8 mouse cellular contexts compared by ENCODE assay signal in genomic region chr14:55029034-55029698, GRCm38 (mm10). TPM values are rescaled to one million over a fixed set of nuclear protein-coding genes. Genes with fewer than 3 reads are reported as not detected.
DNase-seq lines count a peak whose midpoint lies in the region; ATAC-seq and TF ChIP-seq lines count a peak whose summit lies in the region.

No protein-coding gene starts in this region.

- TF ChIP-seq CTCF in testis, adult 2 months (IDR thresholded peaks at IDR 0.05; ENCODE audit: control insufficient read depth, insufficient read depth, insufficient replicate concordance, low read depth, low read length) = peak; percentile 72; the same call in 1 of the 2 replicates

- no peaks in the 10 kb centered on the region for H3K9me3 ChIP-seq in hindbrain, embryonic 13.5 days
- no peaks in the 10 kb centered on the region for H3K9me3 ChIP-seq in midbrain, embryonic 14.5 days (ENCODE audit: control insufficient read depth, low read length)

- WGBS in hindbrain, embryonic 13.5 days = 4% methylated on average over 11 of the region's 11 CpGs
- WGBS in midbrain, embryonic 14.5 days = 3% methylated on average over 11 of the region's 11 CpGs

- peaks cover 11% of the 10 kb centered on the region for H3K4me1 ChIP-seq in testis, adult 2 months (ENCODE audit: control insufficient read depth, insufficient read depth, low read length)
- peaks cover 56% of the 10 kb centered on the region for H3K4me1 ChIP-seq in hindbrain, embryonic 13.5 days (replicated peaks)
- peaks cover 41% of the 10 kb centered on the region for H3K4me1 ChIP-seq in midbrain, embryonic 14.5 days (ENCODE audit: control insufficient read depth, insufficient read depth, low read length)

- H3K27ac ChIP-seq in testis, adult 2 months (ENCODE audit: control insufficient read depth, insufficient read depth, low read depth, low read length) = no peak overlapping the region
- H3K27ac ChIP-seq in hindbrain, embryonic 13.5 days = peak overlapping the region; percentile 96
- peak overlapping the region; percentile 96 for H3K27ac ChIP-seq in midbrain, embryonic 14.5 days (replicated peaks; ENCODE audit: low read depth, low read length)

- H3K4me3 ChIP-seq in testis, adult 2 months (ENCODE audit: control insufficient read depth, low read depth, low read length) = no peak overlapping the region
- H3K4me3 ChIP-seq in hindbrain, embryonic 13.5 days = no peak overlapping the region
- H3K4me3 ChIP-seq in midbrain, embryonic 14.5 days (replicated peaks; ENCODE audit: low read depth, low read length) = no peak overlapping the region

- no peaks in the 10 kb centered on the region for H3K36me3 ChIP-seq in testis, adult 2 months (ENCODE audit: control insufficient read depth, insufficient read depth, low read length)
- peaks cover 11% of the 10 kb centered on the region for H3K36me3 ChIP-seq in hindbrain, embryonic 13.5 days
- H3K36me3 ChIP-seq in midbrain, embryonic 14.5 days (ENCODE audit: control insufficient read depth, insufficient read depth, low read length) = no peaks in the 10 kb centered on the region

- peak overlapping the region; percentile 62 for H3K9ac ChIP-seq in hindbrain, embryonic 13.5 days
- peak overlapping the region; percentile 32; the same call in 1 of the 2 replicates for H3K9ac ChIP-seq in midbrain, embryonic 14.5 days (replicated peaks; ENCODE audit: low read length)

- peak overlapping the region; percentile 44 for H3K4me2 ChIP-seq in hindbrain, embryonic 13.5 days
- H3K4me2 ChIP-seq in midbrain, embryonic 14.5 days (ENCODE audit: low read length) = peak overlapping the region; percentile 45

- no peaks in the 10 kb centered on the region for H3K27me3 ChIP-seq in testis, adult 2 months (ENCODE audit: control insufficient read depth, insufficient read depth, low read length)
- peaks cover 12% of the 10 kb centered on the region for H3K27me3 ChIP-seq in hindbrain, embryonic 13.5 days
- no peaks in the 10 kb centered on the region for H3K27me3 ChIP-seq in midbrain, embryonic 14.5 days (ENCODE audit: control insufficient read depth, insufficient read depth, low read length)

- TF ChIP-seq POLR2A in testis, adult 2 months (IDR thresholded peaks at IDR 0.05; ENCODE audit: control insufficient read depth, low read depth, low read length) = no peak

- no peak for DNase-seq in testis, postnatal 10 days (ENCODE audit: low spot score)
- DNase-seq in cerebellum, postnatal 14 days = peak; percentile 81 to 87
- DNase-seq in midbrain, embryonic 14.5 days = peak; percentile 85
- no peak for DNase-seq in layer of hippocampus, postnatal 36 days
- no peak for DNase-seq in adrenal gland, adult 2 months
- no peak for DNase-seq in frontal cortex, postnatal 36 days (ENCODE audit: low spot score in 2 of 2)

- peak; percentile 34 for ATAC-seq in hindbrain, embryonic 13.5 days (ENCODE audit: low FRiP score)
- peak; percentile 51 for ATAC-seq in midbrain, embryonic 14.5 days (ENCODE audit: low FRiP score, low TSS enrichment)

RNA-seq across cellular contexts. Expression of gene Ngdn, which starts 13.9 kb away (rescaled TPM):
- 10.6 and 13.1 TPM in 2 replicates for polyA plus RNA-seq in testis, adult 2 months (2012; rRNA removed)
- polyA plus RNA-seq in hindbrain, embryonic 13.5 days (2015; fragmentation: Nextera tagmentation; extraction: Ambion mirVana) = 53.4 and 53.7 TPM in 2 replicates
- 51.7 and 54.3 TPM in 2 replicates for polyA plus RNA-seq in midbrain, embryonic 14.5 days (2014; fragmentation: Nextera tagmentation; extraction: Ambion mirVana)
- total RNA-seq in layer of hippocampus, postnatal 36 days (2021) = 10 to 100 TPM; 30.7 to 33.8 TPM
- 10 to 100 TPM; 36.0 TPM for total RNA-seq in adrenal gland, adult 2 months (2021)
- 2.7 and 2.9 TPM in 2 replicates for polyA plus RNA-seq in adrenal gland, adult 2 months (2012; rRNA removed)

RNA-seq across cellular contexts. Expression of gene Myh7, which starts 34.7 kb away (rescaled TPM):
- polyA plus RNA-seq in testis, adult 2 months (2012; rRNA removed) = 0.75 and 1.9 TPM in 2 replicates
- polyA plus RNA-seq in hindbrain, embryonic 13.5 days (2015; fragmentation: Nextera tagmentation; extraction: Ambion mirVana) = 8.2 and 9.2 TPM in 2 replicates
- polyA plus RNA-seq in midbrain, embryonic 14.5 days (2014; fragmentation: Nextera tagmentation; extraction: Ambion mirVana) = 5.4 and 7.7 TPM in 2 replicates
- 1 to 10 TPM; 7.9 to 9.2 TPM for total RNA-seq in layer of hippocampus, postnatal 36 days (2021)
- total RNA-seq in adrenal gland, adult 2 months (2021) = not detected
- not detected in 2 replicates for polyA plus RNA-seq in adrenal gland, adult 2 months (2012; rRNA removed)

RNA-seq across cellular contexts. Expression of gene Gm17428, which starts 52.4 kb away (rescaled TPM):
- not detected in 2 replicates for polyA plus RNA-seq in testis, adult 2 months (2012; rRNA removed)
- polyA plus RNA-seq in hindbrain, embryonic 13.5 days (2015; fragmentation: Nextera tagmentation; extraction: Ambion mirVana) = not detected in 2 replicates
- polyA plus RNA-seq in midbrain, embryonic 14.5 days (2014; fragmentation: Nextera tagmentation; extraction: Ambion mirVana) = not detected in 2 replicates
- total RNA-seq in layer of hippocampus, postnatal 36 days (2021) = not detected
- not detected for total RNA-seq in adrenal gland, adult 2 months (2021)
- not detected in 2 replicates for polyA plus RNA-seq in adrenal gland, adult 2 months (2012; rRNA removed)

Comparison
In these comparisons a context has a peak if more than half of its experiments do, and no peak if none do; other contexts are left out.
1. DNase-seq: peak in cerebellum, postnatal 14 days (2 of 2) and midbrain, embryonic 14.5 days (single experiment); none in testis, postnatal 10 days (single experiment), layer of hippocampus, postnatal 36 days (0 of 2), adrenal gland, adult 2 months (single experiment) and frontal cortex, postnatal 36 days (0 of 2).